Mouse (Mus musculus) limb, embryonic 14.5 days (tissue): ENCODE data around the gene Zc3h14. TPM values are rescaled to one million over a fixed set of nuclear protein-coding genes. Genes with fewer than 3 reads are reported as not detected.

Experiments used
- ATAC-seq: fragments of 200-750 bp; cut with Nextera tagmentation; 2 replicates; pipeline ENCODE4 v1.8.0; 2017; ENCODE audit warnings: low read depth, moderate number of reproducible peaks, moderate TSS enrichment; ENCODE audit not compliant: low FRiP score
- DNase-seq: peaks from one replicate; pipeline ENCODE4 v3.0.0-alpha.2; 2015; ENCODE audit warnings: low spot score
- H3K27ac ChIP-seq: fragments of 300-500 bp; sonication (generic); replicated peaks from 2 replicates; pipeline ENCODE4 v1.5.1; 2014; ENCODE audit warnings: low read depth, mild to moderate bottlenecking, low read length, moderate library complexity, mixed read lengths
- H3K27me3 ChIP-seq: fragments of 300-500 bp; sonication (generic); 2 replicates; pipeline ENCODE4 v1.6.1; 2014; ENCODE audit warnings: low read length, mixed read lengths; ENCODE audit not compliant: control insufficient read depth, insufficient read depth
- H3K36me3 ChIP-seq: fragments of 300-500 bp; sonication (generic); 2 replicates; pipeline ENCODE4 v1.6.1; 2014; ENCODE audit warnings: mild to moderate bottlenecking, low read length, moderate library complexity, mixed read lengths; ENCODE audit not compliant: control insufficient read depth, insufficient read depth
- H3K4me1 ChIP-seq: fragments of 300-500 bp; sonication (generic); 2 replicates; pipeline ENCODE4 v1.6.1; 2014; ENCODE audit warnings: antibody characterized with exemption, low read length, mixed read lengths; ENCODE audit not compliant: control insufficient read depth, insufficient read depth
- H3K4me2 ChIP-seq: fragments of 300-500 bp; sonication (generic); replicated peaks from 2 replicates; pipeline ENCODE4 v1.6.1; 2014; ENCODE audit warnings: low read depth, mild to moderate bottlenecking, low read length, moderate library complexity; ENCODE audit not compliant: severe bottlenecking
- H3K4me3 ChIP-seq: fragments of 300-500 bp; sonication (generic); replicated peaks from 2 replicates; pipeline ENCODE4 v1.5.1; 2014; ENCODE audit warnings: low read length
- H3K9ac ChIP-seq: fragments of 300-500 bp; sonication (generic); 2 replicates; pipeline ENCODE4 v1.6.1; 2014; ENCODE audit warnings: mild to moderate bottlenecking, low read depth, low read length, moderate library complexity; ENCODE audit not compliant: severe bottlenecking
- H3K9me3 ChIP-seq: fragments of 300-500 bp; sonication (generic); 2 replicates; pipeline ENCODE4 v1.6.1; 2016; ENCODE audit warnings: low read length; ENCODE audit not compliant: control insufficient read depth
- POLR2A ChIP-seq: fragments of 200-500 bp; IDR thresholded peaks from 2 replicates; pipeline ENCODE4 v1.8.0; 2012; ENCODE audit warnings: inconsistent platforms, mild to moderate bottlenecking, moderate library complexity, borderline replicate concordance; ENCODE audit not compliant: insufficient read depth, insufficient read length; ENCODE audit errors: extremely low read depth
- WGBS: fragments of 180-500 bp; shearing (Covaris S2); extraction: QIAGEN DNeasy Blood & Tissue Kit; methylation state at CpG from one replicate; pipeline ENCODE4 v1.1.7; 2014; 5-methylcytosine and 5-hydroxymethylcytosine counted together
- polyA plus RNA-seq, 2 experiments: library from polyadenylated mRNA; depleted of rRNA in 1 of 2; stranded (reverse) in 1 of 2; unstranded in 1 of 2; fragments of >200 nt; fragmentation: Nextera tagmentation in 1 of 2; extraction: Ambion mirVana in 1 of 2; gene quantifications; 2 replicates each; pipeline versions ENCODE4 v1.2.1 to v1.2.3; 2012 to 2014

Zc3h14 gene
- polyA plus RNA-seq, 2 experiments, result 128 to 145 TPM

GRCm38 (mm10) chr12:98832929-98833598, 86.3 kb downstream of the Zc3h14 start:
- ATAC-seq (no peak), DNase-seq (no peak)
- H3K36me3 ChIP-seq, result no peaks in the 10 kb centered on the region
- no peak for TF ChIP-seq POLR2A
- H3K4me2 ChIP-seq, result no peak overlapping the region
- H3K27me3 ChIP-seq, result no peaks in the 10 kb centered on the region
- no peak overlapping the region for H3K9ac ChIP-seq
- H3K9me3 ChIP-seq, result no peaks in the 10 kb centered on the region
- no peak overlapping the region for H3K27ac ChIP-seq
- H3K4me1 ChIP-seq, result no peaks in the 10 kb centered on the region
- 83% methylated on average over 8 of the region's 8 CpGs for WGBS
- no peak overlapping the region for H3K4me3 ChIP-seq

DNA sequence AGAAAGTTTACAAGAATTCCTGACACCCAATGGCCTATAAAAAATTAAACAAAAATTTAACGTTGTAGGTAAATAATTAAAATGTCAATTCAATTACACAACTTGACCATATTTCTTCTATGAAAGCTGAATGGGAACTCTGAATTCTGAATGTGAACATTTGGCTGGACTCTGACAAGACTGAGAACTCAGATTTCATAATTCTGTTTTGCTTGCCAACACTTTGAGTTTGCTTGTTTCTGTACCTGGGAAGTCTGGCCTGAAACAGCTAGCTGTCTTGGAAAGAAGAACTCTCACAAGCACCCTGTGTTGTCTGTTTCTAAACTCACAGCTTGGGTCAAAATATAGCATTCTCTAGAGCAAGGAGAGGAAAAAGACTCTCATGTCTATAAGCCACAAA, 87.1 kb downstream of the Zc3h14 start:
- no peak for TF ChIP-seq POLR2A
- Histone ChIP-seq H3K4me2 (no peak overlapping the region), H3K9ac (no peak overlapping the region), H3K9me3 (no peaks in the 10 kb centered on the region), H3K4me1 (no peaks in the 10 kb centered on the region), H3K27me3 (no peaks in the 10 kb centered on the region), H3K36me3 (no peaks in the 10 kb centered on the region), H3K4me3 (no peak overlapping the region), H3K27ac (no peak overlapping the region)
- ATAC-seq, result no peak
- no peak for DNase-seq
- WGBS, result 45% methylated on average over 1 of the region's 1 CpGs

DNA sequence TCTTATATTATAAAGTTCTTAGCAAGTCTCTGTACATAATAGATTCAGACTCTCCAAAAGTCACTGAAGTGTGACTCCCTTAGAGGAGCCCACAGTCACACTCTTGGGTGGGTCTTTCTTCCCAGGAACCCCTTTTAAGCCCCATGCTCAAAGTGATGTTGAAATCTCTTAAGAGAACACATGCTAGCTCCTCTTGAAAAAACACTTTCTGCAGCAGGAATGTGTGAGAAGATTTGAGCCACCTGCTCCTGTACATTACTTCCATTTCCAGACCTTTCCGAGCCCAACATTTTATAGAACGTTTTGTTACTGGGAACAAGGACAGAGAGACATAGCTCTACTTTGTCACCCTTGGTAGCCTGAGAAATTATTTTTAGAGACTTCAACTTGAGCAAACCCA, 88.1 kb downstream of the Zc3h14 start:
- H3K9ac ChIP-seq, result no peak overlapping the region
- WGBS, result 68% methylated on average over 2 of the region's 2 CpGs
- ATAC-seq (no peak), DNase-seq (no peak)
- H3K27me3 ChIP-seq, result no peaks in the 10 kb centered on the region
- no peaks in the 10 kb centered on the region for H3K9me3 ChIP-seq
- TF ChIP-seq POLR2A, result no peak
- H3K4me3 ChIP-seq, result no peak overlapping the region
- no peaks in the 10 kb centered on the region for H3K4me1 ChIP-seq
- no peak overlapping the region for H3K4me2 ChIP-seq
- H3K27ac ChIP-seq, result no peak overlapping the region
- H3K36me3 ChIP-seq, result no peaks in the 10 kb centered on the region

GRCm38 (mm10) chr12:98835466-98835865, 88.7 kb downstream of the Zc3h14 start:
- Histone ChIP-seq H3K4me3 (no peak overlapping the region), H3K4me2 (no peak overlapping the region), H3K9me3 (no peaks in the 10 kb centered on the region), H3K4me1 (no peaks in the 10 kb centered on the region), H3K27ac (no peak overlapping the region), H3K27me3 (no peaks in the 10 kb centered on the region), H3K36me3 (no peaks in the 10 kb centered on the region), H3K9ac (no peak overlapping the region)
- TF ChIP-seq POLR2A, result no peak
- DNase-seq (no peak), ATAC-seq (no peak)
- 82% methylated on average over 2 of the region's 2 CpGs for WGBS

Other genes with a start within 250 kb of the Zc3h14 start
- gene Kcnk10, start 168.7 kb upstream of the Zc3h14 start, polyA plus RNA-seq (2012; rRNA removed), result 0.08 and 0.14 TPM in 2 replicates
- gene Kcnk10, start 168.7 kb upstream of the Zc3h14 start, polyA plus RNA-seq (2014; fragmentation: Nextera tagmentation; extraction: Ambion mirVana), result 0.11 TPM in 1 of 2 replicates, not detected in the other
- gene Spata7, start 118.8 kb upstream of the Zc3h14 start, polyA plus RNA-seq (2012; rRNA removed), result 7.7 and 8.4 TPM in 2 replicates
- 12.5 and 15.3 TPM in 2 replicates for gene Spata7, start 118.8 kb upstream of the Zc3h14 start, polyA plus RNA-seq (2014; fragmentation: Nextera tagmentation; extraction: Ambion mirVana)
- gene Ptpn21, start 9.6 kb upstream of the Zc3h14 start, polyA plus RNA-seq (2012; rRNA removed), result 13.1 and 16.7 TPM in 2 replicates
- gene Ptpn21, start 9.6 kb upstream of the Zc3h14 start, polyA plus RNA-seq (2014; fragmentation: Nextera tagmentation; extraction: Ambion mirVana), result 9.3 and 9.9 TPM in 2 replicates
- 3.1 and 4.6 TPM in 2 replicates for gene Eml5, start 154.5 kb downstream of the Zc3h14 start, polyA plus RNA-seq (2012; rRNA removed)
- 2.3 and 2.6 TPM in 2 replicates for gene Eml5, start 154.5 kb downstream of the Zc3h14 start, polyA plus RNA-seq (2014; fragmentation: Nextera tagmentation; extraction: Ambion mirVana)
- 40.8 and 42.4 TPM in 2 replicates for gene Ttc8, start 173.6 kb downstream of the Zc3h14 start, polyA plus RNA-seq (2012; rRNA removed)
- 23.9 and 31.1 TPM in 2 replicates for gene Ttc8, start 173.6 kb downstream of the Zc3h14 start, polyA plus RNA-seq (2014; fragmentation: Nextera tagmentation; extraction: Ambion mirVana)